11 mouse cellular contexts compared by ENCODE assay signal in genomic region chr13:63525571-63526197, GRCm38 (mm10). TPM values are rescaled to one million over a fixed set of nuclear protein-coding genes. Genes with fewer than 3 reads are reported as not detected.
DNase-seq lines count a peak whose midpoint lies in the region; ATAC-seq and TF ChIP-seq lines count a peak whose summit lies in the region.
"Had no signal": no experiment of that assay in that cellular context is flagged by ENCODE, and none has a peak within 500 bp of the region (broad histone marks: within the 10 kb centered on the region; RNA-seq: fewer than 3 reads in every experiment).

No protein-coding gene starts in this region.

- H3K27me3 ChIP-seq in forebrain, embryonic 14.5 days (replicated peaks; ENCODE audit: control insufficient read depth, insufficient read depth, low read length): peaks cover 6% of the 10 kb centered on the region
- H3K27me3 ChIP-seq in forebrain, postnatal 0 days (ENCODE audit: insufficient read depth, low read length): no peaks in the 10 kb centered on the region
- no peaks in the 10 kb centered on the region for H3K27me3 ChIP-seq in lung, embryonic 16.5 days (ENCODE audit: control insufficient read depth, insufficient read depth, low read depth, low read length)
- H3K27me3 ChIP-seq in hindbrain, embryonic 14.5 days (ENCODE audit: control insufficient read depth, insufficient read depth, low read length): no peaks in the 10 kb centered on the region
- H3K27me3 ChIP-seq in neural tube, embryonic 15.5 days (replicated peaks): no peaks in the 10 kb centered on the region

- no peak overlapping the region for H3K4me2 ChIP-seq in forebrain, embryonic 14.5 days (ENCODE audit: low read length)
- H3K4me2 ChIP-seq in forebrain, postnatal 0 days (ENCODE audit: low read depth): no peak overlapping the region
- H3K4me2 ChIP-seq in lung, embryonic 16.5 days (ENCODE audit: low read depth, low read length): no peak overlapping the region
- no peak overlapping the region for H3K4me2 ChIP-seq in hindbrain, embryonic 14.5 days (replicated peaks)
- H3K4me2 ChIP-seq in neural tube, embryonic 15.5 days: no peak overlapping the region
- H3K4me2 ChIP-seq: heart, embryonic 11.5 days; midbrain, embryonic 11.5 days had no signal

- no peak for DNase-seq in forebrain, embryonic 14.5 days (ENCODE audit: low spot score)
- DNase-seq in forebrain, postnatal 0 days: no peak
- DNase-seq in lung, adult 18-20 months: no peak
- no peak for DNase-seq in hindbrain, embryonic 14.5 days (ENCODE audit: low spot score)
- DNase-seq in frontal cortex, postnatal 36 days (ENCODE audit: low spot score in 2 of 2): no peak
- no peak for DNase-seq in urinary bladder, postnatal 10 days (ENCODE audit: low spot score)

- no peak overlapping the region for H3K27ac ChIP-seq in forebrain, embryonic 14.5 days (ENCODE audit: low read depth, low read length)
- H3K27ac ChIP-seq in forebrain, postnatal 0 days (ENCODE audit: low read depth, low read length): no peak overlapping the region
- H3K27ac ChIP-seq in lung, embryonic 16.5 days (ENCODE audit: low read length): peak overlapping the region; percentile 78
- H3K27ac ChIP-seq in hindbrain, embryonic 14.5 days: peak overlapping the region; percentile 62; the same call in 1 of the 2 replicates
- 0 out of 2 replicates have a peak overlapping the region, but pooled peaks have one; percentile 61 for H3K27ac ChIP-seq in neural tube, embryonic 15.5 days (replicated peaks)

- peak; percentile 4; the same call in 1 of the 2 replicates for ATAC-seq in forebrain, embryonic 14.5 days
- ATAC-seq in forebrain, postnatal 0 days: no peak
- ATAC-seq in lung, embryonic 16.5 days (ENCODE audit: low read depth): peak; percentile 20; the same call in 1 of the 2 replicates
- ATAC-seq in hindbrain, embryonic 14.5 days (ENCODE audit: low FRiP score): no peak
- ATAC-seq in neural tube, embryonic 15.5 days (ENCODE audit: low FRiP score): no peak; the same call in 1 of the 2 replicates

- H3K4me1 ChIP-seq in forebrain, embryonic 14.5 days (ENCODE audit: control insufficient read depth, insufficient read depth, low read length): peaks cover 28% of the 10 kb centered on the region
- peaks cover 6% of the 10 kb centered on the region; the same call in 1 of the 2 replicates for H3K4me1 ChIP-seq in forebrain, postnatal 0 days (ENCODE audit: insufficient read depth)
- H3K4me1 ChIP-seq in lung, embryonic 16.5 days (replicated peaks; ENCODE audit: control insufficient read depth, insufficient read depth, low read length): peaks cover 70% of the 10 kb centered on the region
- H3K4me1 ChIP-seq in hindbrain, embryonic 14.5 days (replicated peaks; ENCODE audit: control insufficient read depth, insufficient read depth, low read length): peaks cover 37% of the 10 kb centered on the region
- peaks cover 57% of the 10 kb centered on the region for H3K4me1 ChIP-seq in neural tube, embryonic 15.5 days

- no peaks in the 10 kb centered on the region for H3K9me3 ChIP-seq in forebrain, embryonic 14.5 days (replicated peaks; ENCODE audit: control insufficient read depth, low read length)
- H3K9me3 ChIP-seq in forebrain, postnatal 0 days (ENCODE audit: low read length): no peaks in the 10 kb centered on the region
- no peaks in the 10 kb centered on the region for H3K9me3 ChIP-seq in lung, embryonic 16.5 days (ENCODE audit: control insufficient read depth, low read length)
- no peaks in the 10 kb centered on the region for H3K9me3 ChIP-seq in hindbrain, embryonic 14.5 days (ENCODE audit: control insufficient read depth, low read length)
- no peaks in the 10 kb centered on the region for H3K9me3 ChIP-seq in neural tube, embryonic 15.5 days (replicated peaks)
- H3K9me3 ChIP-seq: G1E had no signal

- 49% methylated on average over 11 of the region's 11 CpGs for WGBS in forebrain, embryonic 14.5 days
- WGBS in forebrain, postnatal 0 days: 54% methylated on average over 11 of the region's 11 CpGs
- 37% methylated on average over 11 of the region's 11 CpGs for WGBS in lung, embryonic 16.5 days
- WGBS in hindbrain, embryonic 14.5 days: 47% methylated on average over 11 of the region's 11 CpGs
- WGBS in neural tube, embryonic 15.5 days: 21% methylated on average over 11 of the region's 11 CpGs

- H3K4me3 ChIP-seq in forebrain, embryonic 14.5 days (ENCODE audit: low read depth, low read length): no peak overlapping the region
- no peak overlapping the region for H3K4me3 ChIP-seq in forebrain, postnatal 0 days (ENCODE audit: low read depth, low read length)
- H3K4me3 ChIP-seq in lung, embryonic 16.5 days (ENCODE audit: low read length): no peak overlapping the region
- H3K4me3 ChIP-seq in hindbrain, embryonic 14.5 days (replicated peaks; ENCODE audit: low read length): no peak overlapping the region
- H3K4me3 ChIP-seq in neural tube, embryonic 15.5 days (replicated peaks): no peak overlapping the region

- peaks cover 49% of the 10 kb centered on the region for H3K36me3 ChIP-seq in forebrain, embryonic 14.5 days (ENCODE audit: control insufficient read depth, insufficient read depth, low read length)
- H3K36me3 ChIP-seq in forebrain, postnatal 0 days (ENCODE audit: insufficient read depth): peaks cover 28% of the 10 kb centered on the region
- peaks cover 59% of the 10 kb centered on the region for H3K36me3 ChIP-seq in lung, embryonic 16.5 days (ENCODE audit: control insufficient read depth, insufficient read depth, low read length)
- H3K36me3 ChIP-seq in hindbrain, embryonic 14.5 days (replicated peaks; ENCODE audit: control insufficient read depth, insufficient read depth): peaks cover 77% of the 10 kb centered on the region
- peaks cover 50% of the 10 kb centered on the region for H3K36me3 ChIP-seq in neural tube, embryonic 15.5 days

- no peak for TF ChIP-seq CTCF in forebrain, postnatal 0 days (IDR thresholded peaks at IDR 0.05; ENCODE audit: low read depth)

- H3K9ac ChIP-seq in forebrain, embryonic 14.5 days (ENCODE audit: low read length): no peak overlapping the region
- no peak overlapping the region for H3K9ac ChIP-seq in forebrain, postnatal 0 days
- H3K9ac ChIP-seq in lung, embryonic 16.5 days (ENCODE audit: low read length): no peak overlapping the region
- no peak overlapping the region for H3K9ac ChIP-seq in hindbrain, embryonic 14.5 days
- H3K9ac ChIP-seq in neural tube, embryonic 15.5 days (replicated peaks): no peak overlapping the region

RNA-seq across cellular contexts. Expression of gene Fancc, which starts 28.6 kb away (rescaled TPM):
- 12.8 and 13.1 TPM in 2 replicates for polyA plus RNA-seq in forebrain, embryonic 14.5 days (2014; fragmentation: Nextera tagmentation; extraction: Ambion mirVana)
- total RNA-seq in forebrain, postnatal 0 days (2014; rRNA removed): 9.3 and 12.2 TPM in 2 replicates
- polyA plus RNA-seq in forebrain, postnatal 0 days (2015; fragmentation: Nextera tagmentation; extraction: Ambion mirVana): 7.4 and 8.0 TPM in 2 replicates
- polyA plus RNA-seq in lung, embryonic 16.5 days (2015; fragmentation: Nextera tagmentation; extraction: Ambion mirVana): 26.7 and 27.8 TPM in 2 replicates
- 15.5 and 15.9 TPM in 2 replicates for polyA plus RNA-seq in hindbrain, embryonic 14.5 days (2014; fragmentation: Nextera tagmentation; extraction: Ambion mirVana)
- 12.8 and 14.4 TPM in 2 replicates for polyA plus RNA-seq in neural tube, embryonic 15.5 days (2015; fragmentation: Nextera tagmentation; extraction: Ambion mirVana)

RNA-seq across cellular contexts. Expression of gene Ptch1, which starts 47.7 kb away (rescaled TPM):
- polyA plus RNA-seq in forebrain, embryonic 14.5 days (2014; fragmentation: Nextera tagmentation; extraction: Ambion mirVana): 9.7 and 11.3 TPM in 2 replicates
- 11.7 and 26.5 TPM in 2 replicates for total RNA-seq in forebrain, postnatal 0 days (2014; rRNA removed)
- 2.7 and 4.8 TPM in 2 replicates for polyA plus RNA-seq in forebrain, postnatal 0 days (2015; fragmentation: Nextera tagmentation; extraction: Ambion mirVana)
- 33.4 and 34.2 TPM in 2 replicates for polyA plus RNA-seq in lung, embryonic 16.5 days (2015; fragmentation: Nextera tagmentation; extraction: Ambion mirVana)
- 22.7 and 24.2 TPM in 2 replicates for polyA plus RNA-seq in hindbrain, embryonic 14.5 days (2014; fragmentation: Nextera tagmentation; extraction: Ambion mirVana)
- polyA plus RNA-seq in neural tube, embryonic 15.5 days (2015; fragmentation: Nextera tagmentation; extraction: Ambion mirVana): 16.9 and 17.5 TPM in 2 replicates

Comparison
In these comparisons a context has a peak if more than half of its experiments do, and no peak if none do; other contexts are left out.
1. ATAC-seq: peak in forebrain, embryonic 14.5 days (single experiment) and lung, embryonic 16.5 days (single experiment); none in forebrain, postnatal 0 days (single experiment), hindbrain, embryonic 14.5 days (single experiment) and neural tube, embryonic 15.5 days (single experiment).
2. H3K27ac ChIP-seq: peak in lung, embryonic 16.5 days (single experiment), hindbrain, embryonic 14.5 days (single experiment) and neural tube, embryonic 15.5 days (single experiment); none in forebrain, embryonic 14.5 days (single experiment) and forebrain, postnatal 0 days (single experiment).